Mouse (Mus musculus) forebrain, embryonic 16.5 days (tissue): ENCODE data around the gene Tcea3. TPM values are rescaled to one million over a fixed set of nuclear protein-coding genes. Genes with fewer than 3 reads are reported as not detected.

ENCODE experiments used
- ATAC-seq: fragments of 200-750 bp; cut with Nextera tagmentation; 2 replicates; pipeline ENCODE4 v1.8.0; 2017; ENCODE audit warnings: mild to moderate bottlenecking, moderate library complexity
- H3K27ac ChIP-seq: fragments of 300-500 bp; sonication (generic); 2 replicates; pipeline ENCODE4 v1.5.1; 2014; ENCODE audit warnings: low read length, control low read depth
- H3K27me3 ChIP-seq: fragments of 300-500 bp; sonication (generic); replicated peaks from 2 replicates; pipeline ENCODE4 v1.6.1; 2014; ENCODE audit warnings: low read length; ENCODE audit not compliant: control insufficient read depth, insufficient read depth
- H3K36me3 ChIP-seq: fragments of 300-500 bp; sonication (generic); 2 replicates; pipeline ENCODE4 v1.6.1; 2014; ENCODE audit not compliant: control insufficient read depth, insufficient read depth
- H3K4me1 ChIP-seq: fragments of 300-500 bp; sonication (generic); replicated peaks from 2 replicates; pipeline ENCODE4 v1.6.1; 2014; ENCODE audit warnings: low read length; ENCODE audit not compliant: control insufficient read depth, insufficient read depth
- H3K4me2 ChIP-seq: fragments of 300-500 bp; sonication (generic); 2 replicates; pipeline ENCODE4 v1.6.1; 2014; ENCODE audit warnings: mild to moderate bottlenecking, low read length, control low read depth
- H3K4me3 ChIP-seq: fragments of 300-500 bp; sonication (generic); replicated peaks from 2 replicates; pipeline ENCODE4 v1.5.1; 2014; ENCODE audit warnings: mild to moderate bottlenecking, low read length, control low read depth
- H3K9ac ChIP-seq: fragments of 300-500 bp; sonication (generic); replicated peaks from 2 replicates; pipeline ENCODE4 v1.6.1; 2014; ENCODE audit warnings: low read depth, low read length, control low read depth
- H3K9me3 ChIP-seq: fragments of 300-500 bp; sonication (generic); 2 replicates; pipeline ENCODE4 v1.6.1; 2016; ENCODE audit warnings: low read length; ENCODE audit not compliant: control insufficient read depth
- whole genome bisulfite sequencing: fragments of 180-500 bp; shearing (Covaris S2); extraction: QIAGEN DNeasy Blood & Tissue Kit; methylation state at CpG from one replicate; pipeline ENCODE4 v1.1.7; 2014; 5-methylcytosine and 5-hydroxymethylcytosine counted together
- polyA plus RNA-seq: library from polyadenylated mRNA; unstranded; fragments of >200 nt; fragmentation: Nextera tagmentation; extraction: Ambion mirVana; gene quantifications from 2 replicates; pipeline ENCODE4 v1.2.1, GENCODE M21; 2015

Gene Tcea3
- polyA plus RNA-seq, 1 experiment from 2014 or later: 0.44 TPM

DNA sequence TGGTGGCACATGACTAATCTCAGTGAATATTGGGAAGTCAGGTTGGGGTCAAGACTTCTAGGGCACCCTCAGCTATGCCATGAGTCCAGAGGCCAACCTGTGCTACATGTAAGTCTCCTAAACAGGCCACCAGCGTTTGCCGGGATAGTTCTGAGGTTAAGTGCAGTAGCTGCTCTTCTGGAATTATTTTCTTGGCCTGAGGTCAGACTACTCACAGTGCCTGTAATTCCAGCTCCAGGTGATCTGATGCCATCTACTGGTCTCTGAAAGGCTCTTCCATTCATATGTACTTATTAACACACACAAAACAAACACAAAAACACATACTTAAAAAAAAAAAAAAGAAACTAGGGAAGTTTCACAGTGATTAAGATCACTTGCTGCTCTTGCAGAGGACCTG is 76.7 kb downstream of the Tcea3 start:
- Histone ChIP-seq H3K4me2 (no peak overlapping the region), H3K27me3 (no peaks in the 10 kb centered on the region), H3K4me1 (no peaks in the 10 kb centered on the region), H3K4me3 (no peak overlapping the region), H3K36me3 (peaks cover 25% of the 10 kb centered on the region), H3K9ac (no peak overlapping the region), H3K27ac (no peak overlapping the region), H3K9me3 (no peaks in the 10 kb centered on the region)
- ATAC-seq: no peak
- WGBS: 74% methylated on average over 2 of the region's 2 CpGs

Other genes with a start within 250 kb of the Tcea3 start
- gene Eloa, start 226.0 kb upstream of the Tcea3 start, polyA plus RNA-seq: 32.5 and 36.2 TPM in 2 replicates
- 281 and 302 TPM in 2 replicates for gene Rpl11, start 194.3 kb upstream of the Tcea3 start, polyA plus RNA-seq
- 85.1 and 102 TPM in 2 replicates for gene Id3, start 104.2 kb upstream of the Tcea3 start, polyA plus RNA-seq
- 3.9 and 4.3 TPM in 2 replicates for gene E2f2, start 75.3 kb upstream of the Tcea3 start, polyA plus RNA-seq
- 3.7 and 4.1 TPM in 2 replicates for gene Asap3, start 41.4 kb upstream of the Tcea3 start, polyA plus RNA-seq
- 50.1 and 54.7 TPM in 2 replicates for gene Zfp46, start 37.0 kb downstream of the Tcea3 start, polyA plus RNA-seq
- 249 and 266 TPM in 2 replicates for gene Hnrnpr, start 63.2 kb downstream of the Tcea3 start, polyA plus RNA-seq
- 0.96 and 1.2 TPM in 2 replicates for gene Htr1d, start 175.8 kb downstream of the Tcea3 start, polyA plus RNA-seq
- gene 6030445D17Rik, start 214.5 kb downstream of the Tcea3 start, polyA plus RNA-seq: 0.15 TPM in 1 of 2 replicates, not detected in the other
- gene Luzp1, start 222.0 kb downstream of the Tcea3 start, polyA plus RNA-seq: 51.5 and 60.3 TPM in 2 replicates